9 mouse cellular contexts compared by ENCODE assay signal in genomic region chr11:120749430-120749829, GRCm38 (mm10). TPM values are rescaled to one million over a fixed set of nuclear protein-coding genes. Genes with fewer than 3 reads are reported as not detected.
DNase-seq lines count a peak whose midpoint lies in the region; ATAC-seq and TF ChIP-seq lines count a peak whose summit lies in the region.
"Had no signal": no experiment of that assay in that cellular context is flagged by ENCODE, and none has a peak within 500 bp of the region (broad histone marks: within the 10 kb centered on the region; RNA-seq: fewer than 3 reads in every experiment).

No protein-coding gene starts in this region.

- peak; percentile 60 for DNase-seq in adrenal gland, postnatal 14 days
- no peak for DNase-seq in adrenal gland, adult 8-10 months
- peak; percentile 25 for DNase-seq in midbrain, embryonic 14.5 days
- DNase-seq in midbrain, embryonic 11.5 days (ENCODE audit: low spot score, missing footprints) = no peak
- no peak for DNase-seq in left cerebral cortex, adult 9 months (ENCODE audit: low spot score in 2 of 2)
- no peak for DNase-seq in layer of hippocampus, adult 11-12 months (ENCODE audit: low spot score)

- TF ChIP-seq CTCF in small intestine, adult 2 months (IDR thresholded peaks at IDR 0.05; ENCODE audit: extremely low read depth, insufficient read length, insufficient replicate concordance, low read depth, low read length) = peak; percentile 43; the same call in 1 of the 2 replicates

- ATAC-seq in midbrain, embryonic 14.5 days (ENCODE audit: low FRiP score, low TSS enrichment) = no peak
- no peak for ATAC-seq in midbrain, embryonic 11.5 days (ENCODE audit: low FRiP score)
- peak; percentile 59 to 80; a peak in 3 of 4 replicates for ATAC-seq in hematopoietic stem cell, adult 5-6 weeks (replicated peaks in 1 of 2; ENCODE audit: insufficient read depth in 1 of 2, low FRiP score in 2 of 2, low TSS enrichment in 1 of 2, low read depth in 1 of 2, poor library complexity in 2 of 2, severe bottlenecking in 2 of 2)

- no peak overlapping the region for H3K4me3 ChIP-seq in midbrain, embryonic 14.5 days (replicated peaks; ENCODE audit: low read depth, low read length)
- H3K4me3 ChIP-seq in midbrain, embryonic 11.5 days (ENCODE audit: low read depth, low read length) = no peak overlapping the region
- no peak overlapping the region for H3K4me3 ChIP-seq in small intestine, adult 2 months (ENCODE audit: low read depth, low read length)
- H3K4me3 ChIP-seq: lung, embryonic 15.5 days had no signal

- H3K9ac ChIP-seq in midbrain, embryonic 14.5 days (replicated peaks; ENCODE audit: low read length) = no peak overlapping the region
- no peak overlapping the region for H3K9ac ChIP-seq in midbrain, embryonic 11.5 days (ENCODE audit: low read length)
- H3K9ac ChIP-seq: lung, embryonic 15.5 days had no signal

- no peaks in the 10 kb centered on the region for H3K27me3 ChIP-seq in midbrain, embryonic 14.5 days (ENCODE audit: control insufficient read depth, insufficient read depth, low read length)
- H3K27me3 ChIP-seq in midbrain, embryonic 11.5 days (ENCODE audit: control insufficient read depth, insufficient read depth, low read length) = no peaks in the 10 kb centered on the region
- no peaks in the 10 kb centered on the region for H3K27me3 ChIP-seq in small intestine, adult 2 months (ENCODE audit: control insufficient read depth, insufficient read depth, low read length)
- H3K27me3 ChIP-seq: lung, embryonic 15.5 days had no signal

- no peaks in the 10 kb centered on the region for H3K4me1 ChIP-seq in midbrain, embryonic 14.5 days (ENCODE audit: control insufficient read depth, insufficient read depth, low read length)
- no peaks in the 10 kb centered on the region for H3K4me1 ChIP-seq in midbrain, embryonic 11.5 days (ENCODE audit: control insufficient read depth, insufficient read depth, low read length)
- peaks cover 3% of the 10 kb centered on the region; the same call in 1 of the 2 replicates for H3K4me1 ChIP-seq in small intestine, adult 2 months (ENCODE audit: control insufficient read depth, insufficient read depth, insufficient read length, low read length)

- H3K4me2 ChIP-seq in midbrain, embryonic 14.5 days (ENCODE audit: low read length) = no peak overlapping the region
- no peak overlapping the region for H3K4me2 ChIP-seq in midbrain, embryonic 11.5 days
- H3K4me2 ChIP-seq: lung, embryonic 15.5 days had no signal

- TF ChIP-seq POLR2A in small intestine, adult 2 months (IDR thresholded peaks at IDR 0.05; ENCODE audit: low read depth, low read length) = no peak

- no peaks in the 10 kb centered on the region for H3K36me3 ChIP-seq in midbrain, embryonic 14.5 days (ENCODE audit: control insufficient read depth, insufficient read depth, low read length)
- no peaks in the 10 kb centered on the region for H3K36me3 ChIP-seq in midbrain, embryonic 11.5 days (ENCODE audit: control insufficient read depth, insufficient read depth, low read length)
- no peaks in the 10 kb centered on the region for H3K36me3 ChIP-seq in small intestine, adult 2 months (ENCODE audit: control insufficient read depth, insufficient read depth, low read length)
- H3K36me3 ChIP-seq: lung, embryonic 15.5 days had no signal

- WGBS in midbrain, embryonic 14.5 days = 61% methylated on average over 8 of the region's 8 CpGs
- WGBS in midbrain, embryonic 11.5 days = 64% methylated on average over 8 of the region's 8 CpGs
- WGBS in small intestine, adult 2 months = 70% methylated on average over 8 of the region's 8 CpGs

- H3K9me3 ChIP-seq in midbrain, embryonic 14.5 days (ENCODE audit: control insufficient read depth, low read length) = no peaks in the 10 kb centered on the region
- H3K9me3 ChIP-seq in midbrain, embryonic 11.5 days (ENCODE audit: control insufficient read depth, low read length) = no peaks in the 10 kb centered on the region
- H3K9me3 ChIP-seq: lung, embryonic 15.5 days had no signal

- no peak overlapping the region for H3K27ac ChIP-seq in midbrain, embryonic 14.5 days (replicated peaks; ENCODE audit: low read depth, low read length)
- H3K27ac ChIP-seq in midbrain, embryonic 11.5 days (ENCODE audit: low read depth, low read length) = no peak overlapping the region
- no peak overlapping the region for H3K27ac ChIP-seq in small intestine, adult 2 months (ENCODE audit: insufficient read depth, low read depth, low read length)
- H3K27ac ChIP-seq: lung, embryonic 15.5 days had no signal

RNA-seq across cellular contexts. Expression of gene Hmga1b, which starts 13.2 kb away (rescaled TPM):
- 20.9 and 46.6 TPM in 2 replicates for total RNA-seq in adrenal gland, postnatal 14 days (2021)
- 10 to 100 TPM in 3 of 4 experiments, 1 to 10 TPM in 1; 9.3 to 13.1 (median 11.6) TPM for total RNA-seq in adrenal gland, adult 8-10 months (2022)
- polyA plus RNA-seq in midbrain, embryonic 14.5 days (2014; fragmentation: Nextera tagmentation; extraction: Ambion mirVana) = 2.0 and 2.2 TPM in 2 replicates
- polyA plus RNA-seq in midbrain, embryonic 11.5 days (2014; fragmentation: Nextera tagmentation; extraction: Ambion mirVana) = 8.2 and 9.1 TPM in 2 replicates
- total RNA-seq in hematopoietic stem cell, adult 5-6 weeks (2017) = 10.3 and 10.5 TPM in 2 replicates
- polyA plus RNA-seq in small intestine, adult 2 months (2012; rRNA removed) = 1.4 and 58.5 TPM in 2 replicates

RNA-seq across cellular contexts. Expression of gene Cbr2, which starts 17.5 kb away (rescaled TPM):
- total RNA-seq in adrenal gland, postnatal 14 days (2021) = 7.3 and 10.2 TPM in 2 replicates
- 10 to 100 TPM in 1 of 4 experiments, 1 to 10 TPM in 3; 4.8 to 11.4 (median 6.5) TPM for total RNA-seq in adrenal gland, adult 8-10 months (2022)
- 0.51 TPM in 1 of 2 replicates, not detected in the other for polyA plus RNA-seq in midbrain, embryonic 14.5 days (2014; fragmentation: Nextera tagmentation; extraction: Ambion mirVana)
- polyA plus RNA-seq in midbrain, embryonic 11.5 days (2014; fragmentation: Nextera tagmentation; extraction: Ambion mirVana) = 1.00 and 1.1 TPM in 2 replicates
- not detected in 2 replicates for total RNA-seq in hematopoietic stem cell, adult 5-6 weeks (2017)
- 1.2 and 11.4 TPM in 2 replicates for polyA plus RNA-seq in small intestine, adult 2 months (2012; rRNA removed)

RNA-seq across cellular contexts. Expression of gene Dcxr, which starts 22.3 kb away (rescaled TPM):
- 31.8 and 41.9 TPM in 2 replicates for total RNA-seq in adrenal gland, postnatal 14 days (2021)
- 100 to 1,000 TPM in 2 of 4 experiments, 10 to 100 TPM in 2; 41.6 to 142 (median 76.2) TPM for total RNA-seq in adrenal gland, adult 8-10 months (2022)
- polyA plus RNA-seq in midbrain, embryonic 14.5 days (2014; fragmentation: Nextera tagmentation; extraction: Ambion mirVana) = 6.0 and 8.6 TPM in 2 replicates
- 10.6 and 12.4 TPM in 2 replicates for polyA plus RNA-seq in midbrain, embryonic 11.5 days (2014; fragmentation: Nextera tagmentation; extraction: Ambion mirVana)
- total RNA-seq in hematopoietic stem cell, adult 5-6 weeks (2017) = 12.5 and 21.0 TPM in 2 replicates
- polyA plus RNA-seq in small intestine, adult 2 months (2012; rRNA removed) = 102 and 127 TPM in 2 replicates

RNA-seq across cellular contexts. Expression of gene Rac3, which starts 28.2 kb away (rescaled TPM):
- 3.2 and 5.3 TPM in 2 replicates for total RNA-seq in adrenal gland, postnatal 14 days (2021)
- 10 to 100 TPM; 11.1 to 23.9 (median 15.9) TPM for total RNA-seq in adrenal gland, adult 8-10 months (2022)
- polyA plus RNA-seq in midbrain, embryonic 14.5 days (2014; fragmentation: Nextera tagmentation; extraction: Ambion mirVana) = 113 and 646 TPM in 2 replicates
- 9.9 and 12.3 TPM in 2 replicates for polyA plus RNA-seq in midbrain, embryonic 11.5 days (2014; fragmentation: Nextera tagmentation; extraction: Ambion mirVana)
- total RNA-seq in hematopoietic stem cell, adult 5-6 weeks (2017) = not detected in 2 replicates
- polyA plus RNA-seq in small intestine, adult 2 months (2012; rRNA removed) = 4.1 and 5.1 TPM in 2 replicates

RNA-seq across cellular contexts. Expression of gene Rfng, which starts 34.6 kb away (rescaled TPM):
- 18.5 and 18.6 TPM in 2 replicates for total RNA-seq in adrenal gland, postnatal 14 days (2021)
- 10 to 100 TPM; 17.3 to 21.4 (median 20.5) TPM for total RNA-seq in adrenal gland, adult 8-10 months (2022)
- 83.9 and 102 TPM in 2 replicates for polyA plus RNA-seq in midbrain, embryonic 14.5 days (2014; fragmentation: Nextera tagmentation; extraction: Ambion mirVana)
- 28.2 and 30.6 TPM in 2 replicates for polyA plus RNA-seq in midbrain, embryonic 11.5 days (2014; fragmentation: Nextera tagmentation; extraction: Ambion mirVana)
- 2.6 and 4.0 TPM in 2 replicates for total RNA-seq in hematopoietic stem cell, adult 5-6 weeks (2017)
- 41.0 and 90.5 TPM in 2 replicates for polyA plus RNA-seq in small intestine, adult 2 months (2012; rRNA removed)

Comparison
In these comparisons a context has a peak if more than half of its experiments do, and no peak if none do; other contexts are left out.
1. DNase-seq: peak in adrenal gland, postnatal 14 days (single experiment) and midbrain, embryonic 14.5 days (single experiment); none in adrenal gland, adult 8-10 months (single experiment), midbrain, embryonic 11.5 days (single experiment), left cerebral cortex, adult 9 months (0 of 2) and layer of hippocampus, adult 11-12 months (single experiment).
2. ATAC-seq: peak in hematopoietic stem cell, adult 5-6 weeks (2 of 2); none in midbrain, embryonic 14.5 days (single experiment) and midbrain, embryonic 11.5 days (single experiment).